Mouse (Mus musculus) frontal cortex, postnatal 14 days (tissue): ENCODE results near the gene Spg7.
"Not testable (repeated sequence)": the region's sequence is repeated elsewhere in the genome, so short reads cannot be mapped to it uniquely, and the experiment has no call there.

Experiments
- DNase-seq, 2 experiments: peaks; one replicate each; pipeline ENCODE4 v3.0.0; 2022; ENCODE audit warnings: low spot score in 2 of 2

The Spg7 gene

DNA sequence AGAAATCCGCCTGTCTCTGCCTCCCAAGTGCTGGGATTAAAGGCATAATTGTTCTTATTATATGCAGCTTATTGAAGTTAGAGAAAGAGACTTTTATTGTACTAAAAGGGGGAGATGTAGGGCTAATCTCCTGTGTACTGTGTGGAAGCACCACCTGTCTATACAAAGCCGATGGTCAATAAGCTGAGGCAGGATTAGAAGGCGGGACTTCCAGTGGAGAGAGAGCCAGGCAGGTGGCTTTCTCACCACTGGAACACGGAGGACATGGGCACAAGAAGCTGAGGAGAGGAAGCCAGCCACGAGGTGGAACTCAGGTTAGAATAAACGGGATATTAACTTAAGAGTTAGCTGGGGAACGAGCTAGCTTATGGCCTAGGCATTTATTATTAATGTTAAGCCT, at the start of gene Spg7:
TSS of gene Spg7 (plus strand) at position 222 of the 400 bp plus-strand sequence.
- no peak for DNase-seq

DNA sequence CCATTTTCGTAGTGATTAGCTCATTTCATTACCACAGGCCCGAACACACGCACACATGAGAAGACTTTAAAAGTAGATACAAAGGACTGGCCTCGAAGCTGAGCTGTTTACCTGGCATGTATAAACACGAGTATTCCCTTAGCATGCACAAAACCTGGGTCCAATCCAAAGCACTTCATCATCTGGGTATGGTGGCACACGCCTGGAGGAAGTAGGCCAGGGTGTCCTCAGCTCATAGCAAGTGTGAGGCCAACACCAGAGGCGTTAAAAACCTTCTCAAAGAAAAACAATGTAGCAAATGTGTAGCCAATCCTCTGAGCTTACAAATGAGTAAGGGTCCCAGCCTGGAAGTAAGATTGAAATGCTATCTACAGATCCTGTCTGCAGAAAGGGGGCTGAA, 48.3 kb upstream of the Spg7 start:
- DNase-seq, result no peak

DNA sequence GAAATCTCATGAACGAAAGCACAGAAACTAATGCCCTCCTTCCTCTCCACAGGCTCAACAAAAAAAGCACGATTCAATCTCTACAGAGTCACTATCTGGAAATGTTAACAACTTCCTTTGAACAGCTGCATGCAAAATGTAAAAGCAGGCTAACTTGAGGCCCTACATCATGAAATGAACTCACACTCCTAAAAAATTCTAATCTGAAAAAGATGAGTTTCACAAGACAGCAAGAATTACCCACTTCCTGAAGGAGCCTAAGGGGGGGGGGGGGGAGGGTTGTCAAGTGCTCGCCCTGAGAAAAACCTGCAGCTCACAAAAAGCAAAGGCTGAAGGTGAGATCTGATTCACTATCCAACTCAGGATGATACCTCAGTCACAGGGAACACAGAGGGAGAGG, 47.7 kb upstream of the Spg7 start:
- no peak for DNase-seq

DNA sequence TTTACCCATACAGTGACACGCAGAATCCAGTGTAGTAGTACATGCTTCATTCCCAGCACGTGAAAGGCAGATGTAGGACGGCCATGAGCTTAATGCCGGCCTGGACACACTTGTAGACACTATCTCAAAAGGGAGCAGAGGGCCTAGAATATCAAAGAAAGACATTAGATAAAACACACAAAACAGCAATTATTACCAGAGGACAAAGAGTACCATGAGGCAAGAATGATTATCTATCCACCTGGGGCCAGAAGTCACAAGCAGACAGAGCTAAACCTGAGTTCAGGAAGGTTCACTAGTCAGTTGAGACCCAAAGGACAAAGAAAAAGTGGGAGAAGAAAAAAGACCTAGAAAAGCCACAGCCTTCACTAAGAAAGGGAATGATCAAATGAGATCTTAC, 45.6 kb upstream of the Spg7 start:
- DNase-seq, result no peak

DNA sequence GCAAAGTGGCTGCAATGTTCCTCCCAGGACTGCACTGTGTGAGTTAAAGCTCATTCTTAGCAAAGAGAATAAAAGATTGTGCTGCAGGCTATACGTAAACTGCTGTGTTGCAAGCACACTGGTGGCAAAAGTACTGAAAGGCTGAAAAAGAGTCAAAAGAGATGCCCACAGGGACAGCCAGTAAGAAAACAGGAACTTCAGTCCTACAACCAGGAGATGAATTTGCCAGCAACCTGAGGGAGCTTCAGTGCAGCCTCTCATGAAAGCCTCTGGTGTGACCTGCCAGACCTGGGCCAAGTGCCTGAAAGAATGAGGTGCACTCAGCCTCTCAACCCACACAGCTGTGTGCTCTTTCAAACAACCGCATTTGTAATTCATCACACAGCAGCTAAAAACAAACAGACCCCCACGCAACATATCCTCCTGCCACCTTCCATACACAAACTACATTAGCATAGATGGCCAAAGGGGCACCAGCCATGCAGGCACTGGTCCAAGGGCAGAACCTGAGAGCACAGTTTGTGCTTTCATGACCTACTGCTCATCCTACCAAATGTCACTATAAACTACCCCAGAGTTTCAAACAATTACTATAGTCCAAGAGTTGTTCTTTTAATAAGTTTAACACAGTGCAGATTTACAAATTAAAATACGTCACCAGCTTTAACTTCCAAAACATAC, 44.1 kb upstream of the Spg7 start:
- no peak for DNase-seq

DNA sequence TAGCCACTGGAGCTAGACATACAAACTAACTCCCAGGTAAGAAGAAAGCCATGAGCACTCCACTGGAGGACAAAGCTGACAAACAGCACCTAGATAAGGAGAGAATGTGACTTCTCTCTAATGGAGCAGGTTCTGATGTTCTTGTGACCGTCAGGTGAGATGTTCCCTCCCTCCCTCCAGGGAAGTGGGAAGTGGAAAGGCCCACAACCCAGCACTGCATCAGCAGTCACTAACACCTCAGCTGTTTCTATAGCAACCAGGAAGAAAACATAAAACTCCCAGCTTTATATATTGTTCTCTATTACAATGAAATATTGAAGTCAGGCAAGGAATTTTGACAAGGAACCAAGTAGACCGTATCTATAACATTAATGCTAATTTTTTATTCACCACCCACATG, 42.7 kb upstream of the Spg7 start:
- DNase-seq, result no peak

DNA sequence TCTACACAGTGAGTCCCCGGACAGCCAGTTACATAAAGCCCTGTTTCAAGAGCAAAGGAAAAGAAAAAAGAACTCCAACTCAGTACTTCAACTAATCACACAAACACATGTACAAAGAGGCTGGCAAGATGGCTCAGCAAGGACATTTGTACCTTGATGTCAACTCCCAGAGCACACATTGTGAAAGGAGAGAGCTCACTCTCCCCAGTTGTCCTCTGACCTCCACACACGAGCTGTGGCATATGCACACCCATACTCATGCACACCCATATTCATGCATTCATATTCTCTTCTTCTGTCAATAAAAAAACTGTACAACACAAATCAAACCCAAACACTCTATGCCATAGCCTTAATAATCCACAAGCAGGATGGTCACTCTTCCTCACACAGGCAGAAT, 41.9 kb upstream of the Spg7 start:
- no peak for DNase-seq

DNA sequence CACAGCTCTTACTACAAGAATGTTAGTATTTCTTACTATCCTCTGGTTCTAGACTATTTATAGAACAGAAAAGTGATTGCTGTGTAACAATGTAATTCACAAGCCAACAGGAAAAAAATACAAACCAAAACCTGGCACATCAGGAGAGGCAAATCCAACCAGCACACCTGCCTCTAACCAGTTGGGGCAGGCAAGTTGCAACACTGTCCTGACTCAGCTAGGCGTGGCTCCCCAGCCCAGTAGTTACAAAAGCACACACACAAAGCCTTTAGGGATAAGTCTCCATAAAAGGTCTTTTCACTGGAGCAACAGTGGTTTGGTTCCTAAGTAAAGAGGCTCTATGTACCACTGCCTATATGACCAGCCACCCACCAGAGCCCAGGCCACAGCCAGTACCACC, 41.5 kb upstream of the Spg7 start:
- DNase-seq, result no peak

DNA sequence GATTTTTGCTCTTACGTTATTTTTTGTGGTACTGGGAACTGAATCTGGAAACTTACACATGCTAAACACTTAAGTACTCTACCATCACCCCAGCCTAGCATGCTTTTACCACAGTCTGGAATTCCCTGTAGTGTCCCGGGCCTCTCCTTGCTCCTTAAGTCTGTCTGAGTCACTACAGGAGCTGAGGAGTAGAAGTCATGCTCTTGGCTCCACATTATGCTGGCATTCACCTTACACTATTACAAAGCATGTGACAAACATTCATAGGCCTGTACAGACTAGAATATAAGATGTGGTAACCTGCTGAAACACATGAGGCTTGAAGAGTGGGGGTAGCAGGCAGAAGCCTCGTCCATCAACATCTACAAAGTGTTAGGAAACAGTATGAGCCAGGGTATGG, 40.0 kb upstream of the Spg7 start:
- no peak for DNase-seq

DNA sequence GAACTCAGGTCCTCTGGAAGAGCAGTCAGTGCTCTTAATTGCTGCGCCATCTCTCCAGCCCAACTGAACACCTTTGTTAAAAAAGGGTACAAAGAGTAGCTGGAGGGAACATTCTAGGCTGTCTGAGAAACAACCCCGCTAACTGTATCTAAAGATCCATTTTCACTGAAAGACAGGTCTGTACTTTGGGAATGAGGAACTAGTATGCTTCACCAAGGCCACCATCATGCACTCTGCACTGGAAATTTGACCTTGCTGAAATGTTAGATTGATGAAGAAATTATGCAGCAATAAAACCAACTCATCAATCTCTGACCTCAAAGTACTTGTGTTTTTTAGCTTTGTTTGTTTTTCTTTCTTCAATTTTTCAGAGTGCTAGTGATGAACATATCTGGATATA, 38.5 kb upstream of the Spg7 start:
- DNase-seq, result no peak

DNA sequence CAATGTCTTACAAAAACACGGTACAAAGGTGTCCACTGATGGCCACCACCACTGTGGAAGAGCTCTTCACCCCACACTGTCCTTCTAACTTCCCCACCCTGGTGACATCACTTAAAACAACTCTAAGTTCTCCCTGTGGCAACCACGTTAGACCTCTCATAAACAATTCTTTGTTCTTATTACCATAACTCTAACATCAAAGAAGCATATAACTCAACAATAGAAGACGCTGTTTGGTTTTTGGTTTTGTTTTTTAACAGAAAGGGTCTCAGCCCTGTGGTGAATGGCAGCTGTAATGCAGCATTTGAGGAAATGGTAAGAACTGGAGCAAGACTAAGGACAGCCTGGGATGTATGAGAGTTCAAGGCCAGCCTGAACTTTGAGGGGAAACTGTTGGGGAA, 36.8 kb upstream of the Spg7 start:
- no peak for DNase-seq

DNA sequence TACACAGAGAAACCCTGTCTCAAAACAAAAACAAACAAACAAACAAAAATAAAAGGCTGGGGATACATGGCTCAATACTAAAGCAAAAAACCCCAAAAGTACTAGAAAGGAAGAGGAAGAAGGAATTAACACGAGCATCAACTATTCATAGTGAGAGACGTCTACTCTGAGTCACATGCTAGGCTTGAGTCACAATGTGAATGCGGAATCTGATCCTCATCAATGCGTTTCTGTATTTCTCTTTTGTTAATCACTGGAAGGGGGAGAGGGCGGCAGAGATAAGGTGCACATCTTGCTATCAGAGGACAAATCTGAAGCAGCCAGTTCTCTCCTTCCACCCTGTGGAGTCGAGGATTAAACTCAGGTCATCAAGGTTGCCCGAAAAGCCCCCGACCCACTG, 35.0 kb upstream of the Spg7 start:
- no peak for DNase-seq

DNA sequence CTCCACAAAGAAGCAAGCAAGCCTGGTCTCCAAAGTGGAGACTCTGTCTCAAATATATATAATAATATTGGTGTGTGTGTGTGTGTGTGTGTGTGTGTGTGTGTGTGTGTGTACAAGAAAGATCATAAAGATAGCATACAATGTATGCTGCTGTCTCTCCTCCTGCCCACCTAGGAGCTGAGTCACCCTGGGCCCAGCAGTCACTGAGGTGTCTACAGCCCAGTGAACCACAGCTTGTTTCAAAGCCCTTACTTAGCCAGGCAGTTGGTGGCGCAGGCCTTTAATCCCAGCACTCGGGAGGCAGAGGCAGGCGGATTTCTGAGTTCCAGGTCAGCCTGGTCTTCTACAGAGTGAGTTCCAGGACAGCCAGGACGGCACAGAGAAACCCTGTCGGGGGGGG, 32.7 kb upstream of the Spg7 start:
- DNase-seq, result not testable (repeated sequence)

DNA sequence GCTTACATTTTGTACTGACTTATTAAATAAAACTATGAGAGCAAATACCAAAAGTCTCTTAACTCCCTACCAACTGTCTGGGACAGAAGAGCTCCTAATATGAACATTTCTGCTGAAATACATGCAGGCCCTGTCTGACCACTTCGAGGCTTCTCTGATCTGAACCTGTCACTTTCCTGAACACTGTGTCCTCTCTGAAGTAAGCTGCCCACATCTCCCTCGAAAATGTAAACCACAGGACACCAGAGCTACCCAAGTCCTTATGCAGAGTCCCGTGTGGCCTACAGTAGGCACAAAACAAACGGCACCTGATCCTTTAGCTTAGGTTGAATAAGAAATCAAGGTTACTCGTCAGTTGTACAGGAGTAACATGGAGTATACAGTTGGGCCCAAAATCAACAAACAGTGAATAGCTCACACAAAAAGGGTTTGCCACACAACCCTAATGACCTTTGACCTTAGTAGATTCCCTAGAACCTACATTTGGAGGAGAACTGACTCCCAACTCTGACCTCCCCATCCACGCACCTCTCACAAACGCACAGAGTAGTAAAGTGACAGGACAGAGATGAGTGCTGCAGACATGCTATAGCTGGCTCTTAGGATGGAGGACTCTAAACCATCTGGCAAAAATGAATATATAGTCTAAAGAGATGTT, 31.3 kb upstream of the Spg7 start:
- DNase-seq, result no peak

DNA sequence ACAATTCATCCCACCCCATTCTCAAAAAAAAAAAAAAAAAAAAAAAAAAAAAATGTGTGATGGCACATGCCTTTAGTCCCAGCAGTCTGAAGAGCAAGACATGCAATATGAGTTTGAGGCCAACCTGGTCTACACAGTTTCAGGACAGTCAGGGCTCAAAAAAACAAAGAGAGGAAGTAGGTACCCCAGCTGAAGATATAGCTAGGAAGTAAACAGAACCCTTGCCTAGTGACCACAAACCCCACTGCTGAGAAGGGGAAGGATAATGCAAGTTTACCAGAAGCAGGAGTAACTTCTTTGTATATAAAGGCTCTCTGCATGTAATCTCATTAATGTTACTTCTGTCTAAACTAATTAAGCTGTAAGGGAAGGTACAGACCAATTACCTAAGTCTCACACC, 30.0 kb upstream of the Spg7 start:
- no peak for DNase-seq

DNA sequence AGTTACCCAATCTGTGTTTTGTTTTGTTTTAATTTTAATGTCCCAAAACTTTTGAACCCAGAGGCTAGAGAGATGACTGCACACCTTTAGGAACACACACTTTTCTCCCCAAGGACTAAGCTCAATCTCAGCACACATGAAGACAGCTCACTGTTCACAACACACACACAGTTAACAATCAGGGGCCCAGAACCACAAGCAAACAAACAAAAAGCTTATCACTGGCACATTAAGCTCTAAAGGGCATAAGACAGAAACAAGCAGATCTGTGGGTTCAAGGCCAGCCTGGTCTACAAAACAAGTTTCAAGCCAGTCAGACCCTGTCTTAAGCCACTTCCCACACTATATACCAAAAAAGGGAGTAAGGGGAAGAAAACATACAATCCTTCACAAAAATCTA, 29.3 kb upstream of the Spg7 start:
- no peak for DNase-seq

DNA sequence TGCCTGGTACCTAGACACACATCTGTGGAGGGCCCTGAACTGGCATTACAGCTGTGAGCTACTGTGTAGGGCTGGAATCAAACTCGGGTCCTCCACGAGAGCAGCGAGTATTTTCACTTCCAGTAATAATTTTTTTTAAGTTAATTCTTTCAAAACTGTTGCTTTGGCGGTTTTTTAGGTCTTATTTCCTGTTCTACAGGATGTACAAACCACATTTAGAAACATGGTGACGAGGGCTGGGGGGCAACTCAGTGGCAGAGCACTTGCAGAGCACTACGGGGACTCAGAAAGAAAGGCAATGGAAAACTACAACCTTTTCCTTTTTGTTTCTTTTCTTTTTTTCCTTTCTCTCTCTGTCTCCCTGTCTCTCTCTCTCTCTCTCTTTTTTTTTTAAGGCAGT, 28.6 kb upstream of the Spg7 start:
- DNase-seq, result no peak

DNA sequence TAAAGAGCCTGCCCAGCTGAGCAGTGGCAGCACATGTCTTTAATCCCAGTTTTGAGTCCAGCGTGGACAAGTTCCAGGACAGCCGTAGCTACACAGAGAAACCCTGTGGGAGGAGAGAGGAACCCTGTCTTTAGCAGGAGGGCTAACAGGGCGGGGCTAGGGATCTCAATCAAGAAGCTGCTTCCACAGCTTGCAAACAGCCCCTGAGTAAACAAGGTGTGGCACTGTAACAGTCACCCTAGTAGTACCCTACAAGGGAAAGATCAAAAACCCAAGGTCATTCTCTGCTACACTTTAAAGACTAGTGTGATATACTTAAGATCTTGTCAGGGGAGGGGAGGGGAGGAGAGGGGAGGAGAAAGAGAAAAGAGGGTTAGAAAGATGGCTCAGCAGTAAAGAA, 25.8 kb upstream of the Spg7 start:
- DNase-seq, result no peak

DNA sequence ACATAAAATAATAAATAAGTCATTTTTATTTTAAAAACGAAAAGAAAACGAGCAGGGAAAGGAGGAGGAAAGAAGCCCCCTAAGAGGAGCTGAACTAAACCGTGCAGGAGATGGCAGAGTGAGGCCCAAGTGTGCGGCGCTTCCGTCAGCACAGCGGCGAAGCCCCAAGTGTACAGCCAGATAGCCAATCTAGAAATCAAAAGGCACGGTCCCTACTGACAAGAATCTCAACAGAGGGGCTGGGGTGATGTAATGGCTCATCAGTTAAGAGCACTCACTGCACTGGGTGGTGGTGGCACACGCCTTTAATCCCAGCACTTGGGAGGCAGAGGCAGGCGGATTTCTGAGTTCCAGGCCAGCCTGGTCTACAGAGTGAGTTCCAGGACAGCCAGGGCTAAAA, 25.3 kb upstream of the Spg7 start:
- DNase-seq, result no peak

DNA sequence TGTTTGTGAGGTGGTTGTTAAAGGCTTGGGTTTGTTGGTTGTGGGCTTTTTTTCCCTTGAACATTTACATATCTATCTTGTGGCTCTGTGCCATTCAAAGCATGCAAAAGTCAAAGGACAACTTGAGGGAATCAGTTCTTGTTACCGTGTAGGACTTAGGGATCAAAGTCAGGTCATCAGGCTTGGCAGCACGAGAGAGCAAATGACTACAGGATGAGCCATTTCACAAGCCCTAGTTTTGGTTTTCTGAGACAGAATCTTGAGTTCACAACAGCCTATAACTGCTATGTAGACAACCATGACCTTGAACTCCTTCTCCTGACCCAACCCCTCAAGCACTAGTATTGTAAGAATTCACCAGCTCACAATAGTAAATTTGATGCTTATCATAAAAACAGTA, 24.4 kb upstream of the Spg7 start:
- DNase-seq, result no peak

DNA sequence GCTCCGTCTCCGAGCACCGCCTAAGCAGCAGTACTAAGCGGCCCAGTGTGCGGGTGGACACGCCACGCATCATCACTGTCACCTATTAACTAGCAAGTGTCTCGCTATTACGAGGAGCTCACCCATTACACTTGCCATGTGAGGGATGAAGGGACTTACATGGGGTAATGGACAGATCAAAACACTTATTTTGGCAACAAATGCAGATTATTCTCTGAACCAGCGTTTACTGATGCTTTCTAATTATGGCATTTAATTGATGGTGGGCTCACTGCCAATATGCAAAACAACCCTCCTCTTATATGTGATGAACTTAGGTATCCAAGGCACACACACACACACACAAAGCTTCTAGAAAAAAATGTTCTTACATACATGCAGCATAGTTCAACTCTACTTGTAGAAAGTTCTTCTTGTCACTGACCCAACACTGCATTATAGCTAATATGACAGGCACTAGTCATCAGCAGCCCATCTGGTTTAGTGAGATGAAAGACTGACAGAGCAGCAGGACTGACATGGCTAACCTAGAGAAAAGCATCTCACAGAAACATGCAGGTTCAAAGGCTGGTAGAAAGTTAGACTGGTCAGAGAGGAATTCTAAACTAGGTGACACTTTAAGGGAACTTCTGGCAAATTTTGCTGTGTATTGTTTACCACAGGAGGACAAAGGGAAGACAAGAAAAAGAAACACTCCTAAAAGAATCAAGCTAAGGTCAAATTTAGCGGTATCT, 23.2 kb upstream of the Spg7 start:
- no peak for DNase-seq

DNA sequence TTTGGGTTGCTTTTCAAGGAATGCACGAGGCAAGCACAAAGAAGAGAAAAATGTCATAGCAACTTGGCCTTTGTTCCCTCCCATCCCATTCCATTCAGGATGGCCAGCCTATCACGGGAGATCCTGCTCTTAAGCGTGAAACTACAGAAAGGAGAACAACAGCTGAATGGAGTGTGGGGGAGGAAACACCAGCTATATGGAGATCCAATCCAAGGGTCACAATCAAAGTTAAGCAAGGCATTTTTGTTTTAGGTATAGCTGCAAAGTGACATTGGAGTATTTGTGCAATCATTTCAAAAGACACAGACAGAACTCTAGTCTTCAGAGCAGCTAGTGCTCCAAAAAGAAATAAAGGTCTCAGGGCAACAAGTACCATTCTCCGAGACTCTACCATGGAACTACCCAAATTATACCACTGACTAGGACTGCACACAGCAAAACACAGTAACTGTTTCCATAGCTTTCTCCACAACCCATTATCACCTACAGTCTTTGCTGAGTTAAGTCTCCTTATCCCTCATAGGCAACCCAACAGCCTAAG, 22.6 kb upstream of the Spg7 start:
- DNase-seq, result no peak
